Mouse (Mus musculus) kidney, postnatal 0 days (tissue): ENCODE measurements around the gene Myo9b. TPM values are rescaled to one million over a fixed set of nuclear protein-coding genes. Genes with fewer than 3 reads are reported as not detected.
A peak's percentile ranks its signal among the peaks of the same experiment; 100 is the strongest.

ENCODE experiments used
- ATAC-seq: fragments of 200-750 bp; cut with Nextera tagmentation; replicated peaks from 2 replicates; pipeline ENCODE4 v1.8.0; 2017; ENCODE audit warnings: low read depth, moderate number of reproducible peaks, moderate TSS enrichment, moderate library complexity; ENCODE audit not compliant: low FRiP score
- DNase-seq: peaks from one replicate; pipeline ENCODE4 v3.0.0-alpha.2; 2016; ENCODE audit warnings: low spot score
- H3K27ac ChIP-seq: fragments of 300-500 bp; sonication (generic); 2 replicates; pipeline ENCODE4 v1.5.1; 2014; ENCODE audit warnings: mild to moderate bottlenecking
- H3K27me3 ChIP-seq: fragments of 300-500 bp; sonication (generic); 2 replicates; pipeline ENCODE4 v1.6.1; 2014; ENCODE audit warnings: low read length, mixed read lengths; ENCODE audit not compliant: insufficient read depth
- H3K36me3 ChIP-seq: fragments of 300-500 bp; sonication (generic); 2 replicates; pipeline ENCODE4 v1.6.1; 2014; ENCODE audit warnings: low read length, mixed read lengths; ENCODE audit not compliant: insufficient read depth
- H3K4me1 ChIP-seq: fragments of 300-500 bp; sonication (generic); replicated peaks from 2 replicates; pipeline ENCODE4 v1.6.1; 2014; ENCODE audit warnings: antibody characterized with exemption, low read length, mixed read lengths; ENCODE audit not compliant: insufficient read depth
- H3K4me2 ChIP-seq: fragments of 300-500 bp; sonication (generic); 2 replicates; pipeline ENCODE4 v1.6.1; 2014; ENCODE audit warnings: mild to moderate bottlenecking, low read length, moderate library complexity, mixed read lengths
- H3K4me3 ChIP-seq: fragments of 300-500 bp; sonication (generic); replicated peaks from 2 replicates; pipeline ENCODE4 v1.5.1; 2014; ENCODE audit warnings: low read depth, low read length
- H3K9ac ChIP-seq: fragments of 300-500 bp; sonication (generic); 2 replicates; pipeline ENCODE4 v1.6.1; 2014; ENCODE audit warnings: low read depth, low read length
- H3K9me3 ChIP-seq: fragments of 300-500 bp; sonication (generic); replicated peaks from 2 replicates; pipeline ENCODE4 v1.6.1; 2016; ENCODE audit warnings: low read length, inconsistent platforms, mixed read lengths
- CTCF ChIP-seq: IDR thresholded peaks from 2 replicates; pipeline ENCODE4 v1.5.1; 2016; ENCODE audit warnings: antibody characterized with exemption, low read depth, mild to moderate bottlenecking, moderate library complexity
- WGBS: fragments of 180-500 bp; shearing (Covaris S2); extraction: QIAGEN DNeasy Blood & Tissue Kit; methylation state at CpG from one replicate; pipeline ENCODE4 v1.1.7; 2014; 5-methylcytosine and 5-hydroxymethylcytosine counted together
- polyA plus RNA-seq: library from polyadenylated mRNA; unstranded; fragments of >200 nt; fragmentation: Nextera tagmentation; extraction: Ambion mirVana; gene quantifications from 2 replicates; pipeline ENCODE4 v1.2.1, GENCODE M21; 2015

Gene Myo9b
- polyA plus RNA-seq: 10.0 and 11.5 TPM in 2 replicates

DNA sequence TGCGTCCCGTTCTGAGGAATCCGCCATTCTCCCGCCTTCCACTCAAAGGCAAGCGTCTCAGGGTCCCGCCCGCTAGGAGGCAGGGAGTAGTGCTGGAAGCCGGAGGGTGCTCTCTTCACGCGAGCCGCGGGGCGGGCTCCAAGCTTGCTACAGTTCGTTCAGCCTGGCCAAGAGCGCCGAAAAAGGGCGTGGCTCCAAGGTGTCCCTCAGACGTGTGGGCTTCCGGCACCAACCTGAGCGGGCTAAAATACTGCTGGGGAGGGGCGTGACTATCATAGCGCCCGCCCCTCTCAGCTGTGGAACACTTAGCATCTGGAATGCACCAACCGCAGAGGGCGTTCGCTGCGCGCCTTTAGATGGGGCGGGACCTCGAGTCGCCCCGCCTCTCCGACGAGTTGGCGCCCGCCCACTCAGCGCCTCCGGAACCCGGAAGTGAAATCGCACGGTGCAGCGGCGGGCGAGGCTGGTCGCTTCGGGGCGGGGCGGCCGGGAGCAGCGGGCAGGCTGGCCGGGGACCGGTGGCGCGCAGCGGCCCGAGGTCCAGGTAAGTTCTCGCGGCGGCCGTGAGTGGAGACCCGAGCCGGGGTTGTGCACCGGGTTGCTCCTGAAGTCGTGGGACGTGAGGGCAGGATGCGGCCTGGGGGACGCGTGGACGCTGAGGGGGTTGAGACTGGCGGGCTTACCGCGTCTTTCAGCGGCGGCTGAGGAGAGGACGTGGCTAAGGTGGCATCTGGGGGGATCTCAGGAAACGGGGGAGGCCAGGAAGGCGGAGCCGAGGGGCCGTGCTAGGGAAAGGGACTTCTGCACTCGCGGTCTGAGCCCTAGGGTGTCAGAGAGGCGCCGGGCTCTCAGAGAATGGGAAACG lies at the start of gene Myo9b, which contains the start of gene Haus8:
Myo9b (plus strand) TSS at position 429 of the 865 bp plus-strand sequence.
Haus8 (minus strand) TSS at position 649 of the 865 bp plus-strand sequence.
- peak; percentile 99 for DNase-seq
- peak within 1 kb of the TSS; percentile 92 for H3K27ac ChIP-seq
- TF ChIP-seq CTCF: peak; percentile 67
- no peaks in the 10 kb centered on the region for H3K9me3 ChIP-seq
- H3K4me1 ChIP-seq: peaks cover 8% of the 10 kb centered on the region
- peak within 1 kb of the TSS; percentile 79 for H3K4me3 ChIP-seq
- H3K36me3 ChIP-seq: no peaks in the 10 kb centered on the region
- no peaks in the 10 kb centered on the region for H3K27me3 ChIP-seq
- H3K9ac ChIP-seq: peak within 1 kb of the TSS; percentile 80
- peak within 1 kb of the TSS; percentile 74 for H3K4me2 ChIP-seq
- under 1% methylated on average over 82 of the region's 84 CpGs for WGBS
- ATAC-seq: peak; percentile 98

DNA sequence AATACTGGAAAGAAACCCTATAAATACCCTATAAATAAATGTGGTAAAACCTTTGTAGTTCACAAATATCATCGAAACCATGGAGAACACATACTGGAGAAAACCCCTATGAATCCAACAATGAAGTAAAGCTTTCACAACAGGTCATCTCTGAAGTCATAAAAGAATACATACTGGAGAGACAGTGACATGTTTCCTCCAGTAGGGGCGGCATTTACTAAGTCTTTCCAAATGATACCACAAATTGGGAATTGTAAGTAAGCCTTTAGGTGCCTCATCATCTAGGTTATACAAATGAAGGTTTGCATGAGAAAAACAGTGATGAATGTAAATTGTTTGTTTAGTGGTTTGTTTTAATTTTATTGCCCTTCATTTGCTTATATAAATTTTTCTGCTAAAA lies 48.0 kb upstream of the Myo9b start:
- no peaks in the 10 kb centered on the region for H3K9me3 ChIP-seq
- H3K4me2 ChIP-seq: no peak overlapping the region
- no peak overlapping the region for H3K27ac ChIP-seq
- WGBS: 53% methylated on average over 2 of the region's 2 CpGs
- no peaks in the 10 kb centered on the region for H3K27me3 ChIP-seq
- no peak overlapping the region for H3K4me3 ChIP-seq
- H3K4me1 ChIP-seq: no peaks in the 10 kb centered on the region
- no peak overlapping the region for H3K9ac ChIP-seq
- H3K36me3 ChIP-seq: no peaks in the 10 kb centered on the region
- ATAC-seq (no peak), DNase-seq (peak; percentile 58)
- peak; percentile 70 for TF ChIP-seq CTCF

DNA sequence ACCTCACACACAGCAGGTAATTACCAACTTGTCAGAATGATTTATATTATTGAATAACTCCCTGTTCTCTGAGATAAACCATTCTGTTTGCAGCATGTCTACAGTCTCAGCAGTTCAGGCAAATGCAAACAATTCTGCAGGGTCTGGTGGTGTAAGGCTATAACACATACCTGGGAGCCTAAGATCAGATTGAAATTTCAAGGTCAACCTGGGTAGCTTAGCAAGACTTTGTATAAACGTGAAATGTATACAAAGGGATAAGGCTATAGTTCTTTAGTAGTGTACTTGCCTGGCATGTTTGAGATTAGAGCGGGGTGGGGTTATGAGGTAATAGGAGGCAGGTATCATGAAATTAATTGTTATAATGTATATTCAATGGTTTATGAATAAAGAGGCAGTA lies 29.8 kb upstream of the Myo9b start:
- 78% methylated on average over 2 of the region's 2 CpGs for WGBS
- ATAC-seq: no peak

DNA sequence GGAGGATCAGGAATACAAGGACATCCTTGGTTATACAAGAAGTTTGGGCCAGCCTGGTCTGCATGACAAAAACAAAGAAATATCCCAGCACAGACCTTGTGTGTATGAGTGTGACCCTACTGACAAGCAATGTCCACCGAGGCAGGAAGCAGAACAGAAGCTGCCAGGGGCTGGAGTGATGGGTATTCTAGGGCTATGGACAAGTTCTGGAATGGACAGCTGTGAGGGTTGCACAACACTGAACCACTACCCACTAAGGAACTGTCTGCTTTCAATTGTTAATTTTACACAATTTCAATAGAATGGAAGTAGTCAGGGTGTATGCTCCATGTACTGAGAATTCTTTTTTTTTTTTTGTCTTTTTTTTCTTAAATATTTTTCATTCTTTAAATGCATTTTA lies 24.3 kb upstream of the Myo9b start:
- no peak overlapping the region for H3K27ac ChIP-seq

More for the DNA sequence above, 29.8 kb upstream of the Myo9b start:
- no peak for DNase-seq
- H3K4me2 ChIP-seq: no peak overlapping the region
- H3K36me3 ChIP-seq: no peaks in the 10 kb centered on the region
- H3K4me1 ChIP-seq: no peaks in the 10 kb centered on the region
- H3K9me3 ChIP-seq: no peaks in the 10 kb centered on the region
- H3K9ac ChIP-seq: no peak overlapping the region
- H3K4me3 ChIP-seq: no peak overlapping the region
- no peaks in the 10 kb centered on the region for H3K27me3 ChIP-seq
- no peak overlapping the region for H3K27ac ChIP-seq
- TF ChIP-seq CTCF: no peak

DNA sequence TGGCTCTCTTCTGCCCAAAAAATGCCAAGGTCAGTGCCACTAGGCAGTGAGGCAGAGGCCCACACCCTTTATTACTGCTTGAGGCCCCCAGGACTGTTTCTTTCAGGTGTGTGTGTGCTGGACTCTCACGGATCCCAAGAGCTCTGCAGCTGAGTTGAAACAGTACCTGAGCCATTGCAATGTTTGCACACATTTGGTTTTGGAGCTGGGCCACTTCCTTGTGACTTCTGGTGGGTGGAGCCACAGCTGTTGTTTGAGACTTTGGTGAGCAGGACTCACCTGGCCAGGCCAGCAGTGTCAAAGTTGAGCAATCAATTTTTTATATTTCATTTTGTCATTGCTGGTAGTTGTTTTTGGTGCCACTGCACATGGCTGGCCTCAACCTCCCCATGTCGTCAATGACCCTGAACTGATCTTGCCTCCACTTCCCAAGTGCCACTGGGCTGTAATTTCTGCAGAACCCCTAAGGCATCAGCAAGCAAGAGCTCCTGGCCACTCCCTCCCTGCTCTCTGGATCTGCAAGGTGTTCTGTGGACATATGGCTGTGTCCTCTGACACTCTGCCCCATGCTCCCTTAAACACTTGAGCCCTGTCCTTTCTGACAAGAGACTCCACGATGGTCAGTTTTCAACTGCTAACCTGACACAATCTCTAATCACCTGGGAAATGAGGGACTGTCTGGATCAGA lies 15.8 kb upstream of the Myo9b start:
- TF ChIP-seq CTCF: no peak
- Histone ChIP-seq H3K9me3 (no peaks in the 10 kb centered on the region), H3K27ac (no peak overlapping the region), H3K4me1 (no peaks in the 10 kb centered on the region), H3K4me2 (no peak overlapping the region), H3K4me3 (no peak overlapping the region), H3K27me3 (no peaks in the 10 kb centered on the region), H3K9ac (no peak overlapping the region), H3K36me3 (peaks cover 16% of the 10 kb centered on the region)
- 94% methylated on average over 3 of the region's 3 CpGs for WGBS
- no peak for DNase-seq
- no peak for ATAC-seq

More for the DNA sequence above, 24.3 kb upstream of the Myo9b start:
- no peak overlapping the region for H3K9ac ChIP-seq
- no peak overlapping the region for H3K4me2 ChIP-seq
- DNase-seq (no peak), ATAC-seq (no peak)
- no peaks in the 10 kb centered on the region; the same call in 1 of the 2 replicates for H3K36me3 ChIP-seq
- H3K27me3 ChIP-seq: no peaks in the 10 kb centered on the region
- WGBS: 86% methylated on average over 1 of the region's 1 CpGs
- no peak for TF ChIP-seq CTCF
- H3K4me3 ChIP-seq: no peak overlapping the region
- no peaks in the 10 kb centered on the region for H3K9me3 ChIP-seq
- H3K4me1 ChIP-seq: no peaks in the 10 kb centered on the region

DNA sequence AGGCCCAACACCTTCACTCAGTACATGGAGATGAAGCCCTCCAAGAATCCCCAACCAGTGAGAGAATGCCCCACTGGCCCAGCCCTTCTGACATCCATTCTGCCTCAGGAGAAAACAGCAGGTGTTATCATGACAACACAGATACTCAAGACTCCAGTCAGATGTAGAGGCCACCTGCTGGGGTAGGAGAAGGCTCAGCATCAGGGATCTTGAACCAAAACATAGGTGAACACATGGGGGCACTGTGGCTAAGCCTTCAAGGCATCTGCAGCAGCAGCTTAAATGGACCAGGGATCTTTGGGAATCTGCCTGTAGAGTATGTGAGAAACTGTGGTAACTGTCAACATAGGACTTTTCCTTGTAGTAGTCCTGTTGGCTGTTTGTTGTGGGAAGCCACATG lies 11.3 kb upstream of the Myo9b start:
- Histone ChIP-seq H3K4me1 (no peaks in the 10 kb centered on the region), H3K9me3 (no peaks in the 10 kb centered on the region), H3K27ac (no peak overlapping the region), H3K27me3 (no peaks in the 10 kb centered on the region), H3K36me3 (0 out of 2 replicates have a peak, but pooled peaks cover 5% of the 10 kb centered on the region), H3K4me2 (no peak overlapping the region), H3K4me3 (no peak overlapping the region), H3K9ac (no peak overlapping the region)
- TF ChIP-seq CTCF: peak; percentile 51
- no peak for ATAC-seq
- DNase-seq: peak; percentile 13
